ENCODE assay signal across 7 mouse cellular contexts in the genomic region with DNA sequence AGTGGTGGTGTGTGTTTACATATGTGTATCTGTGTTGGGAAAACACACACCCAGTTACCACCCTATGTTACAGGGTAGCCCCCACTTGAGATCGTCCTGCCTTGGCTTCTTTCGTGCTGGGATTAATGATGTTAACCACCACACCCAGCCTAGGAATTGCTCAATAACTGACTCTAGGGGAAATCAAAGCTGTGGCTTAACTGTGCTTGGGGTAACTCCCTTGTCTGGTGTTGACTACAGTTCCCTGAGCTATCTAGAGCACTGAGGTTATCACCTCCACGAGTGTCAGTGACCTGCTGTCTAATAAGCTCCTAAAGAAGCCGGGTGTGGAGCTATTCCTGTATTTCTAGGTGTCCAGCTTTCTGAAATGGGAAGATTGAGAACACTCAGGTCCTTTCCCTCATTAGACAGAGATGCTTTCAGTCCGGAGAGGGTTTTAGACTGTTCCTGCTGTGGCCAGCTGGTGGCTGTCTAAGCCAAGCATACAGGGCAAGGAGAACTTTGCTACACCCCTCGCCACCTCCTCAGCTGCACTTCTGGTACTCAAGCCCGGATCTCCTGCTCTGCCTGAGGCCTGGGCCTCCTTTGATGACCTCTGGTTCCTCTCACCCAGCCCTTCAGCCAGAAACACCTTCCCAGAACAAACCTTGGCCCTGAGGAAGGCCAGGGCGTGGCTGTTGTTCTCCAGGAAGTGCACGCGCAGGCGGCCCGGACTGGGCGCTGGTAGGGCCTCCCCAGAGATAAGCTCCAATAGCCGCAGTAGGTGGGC. TPM values are rescaled to one million over a fixed set of nuclear protein-coding genes. Genes with fewer than 3 reads are reported as not detected.
DNase-seq lines count a peak whose midpoint lies in the region; ATAC-seq and TF ChIP-seq lines count a peak whose summit lies in the region.

No protein-coding gene starts in this region.

- TF ChIP-seq POLR2A in bone marrow macrophage, adult 2 months (IDR thresholded peaks at IDR 0.05; ENCODE audit: borderline replicate concordance, low read depth, low read length) = no peak

- H3K4me1 ChIP-seq in bone marrow macrophage, adult 2 months (ENCODE audit: control insufficient read depth, insufficient read depth, low read length) = peaks cover 2% of the 10 kb centered on the region; the same call in 1 of the 2 replicates

- intact Hi-C loops in heart, postnatal 25 days (cut with DNase I) = loop anchor here (1.0 to 5.0 kb wide), 3 partner anchors 86 to 198 kb away; no protein-coding TSS in a partner anchor

- no peak overlapping the region for H3K27ac ChIP-seq in bone marrow macrophage, adult 2 months (ENCODE audit: insufficient read depth, low read depth, low read length)

- DNase-seq in retina, embryonic 14.5 days (ENCODE audit: low spot score) = peak; percentile 27
- DNase-seq in retina, postnatal 1 day = no peak
- DNase-seq in heart, postnatal 25 days (ENCODE audit: low spot score) = peak; percentile 43
- DNase-seq in lung, postnatal 25 days (ENCODE audit: low spot score) = peak; percentile 72
- no peak for DNase-seq in cerebellum, adult 11-12 months

- TF ChIP-seq CTCF in bone marrow macrophage, adult 2 months (IDR thresholded peaks at IDR 0.05; ENCODE audit: low read depth, low read length) = 0 out of 2 replicates have a peak, but pooled peaks have one; percentile 27

- no peak overlapping the region for H3K4me3 ChIP-seq in bone marrow macrophage, adult 2 months (ENCODE audit: insufficient read depth, low read length)

- no peak for ATAC-seq in CD4-positive, CD25-positive, alpha-beta regulatory T cell, adult 4 months

RNA-seq across cellular contexts. Expression of a gene that starts 51.6 kb away (rescaled TPM):
- 1.3 and 1.4 TPM in 2 replicates for polyA plus RNA-seq in bone marrow macrophage, adult 2 months (2012; ENCODE audit: insufficient read depth, insufficient read length, missing spikeins)
- 1 to 10 TPM; 1.7 to 2.8 TPM for total RNA-seq in heart, postnatal 25 days (2021)
- 1 to 10 TPM; 1.3 to 2.2 TPM for polyA plus RNA-seq in CD4-positive, CD25-positive, alpha-beta regulatory T cell, adult 4 months (2017; shearing (Covaris generic))

RNA-seq across cellular contexts. Expression of a gene that starts 57.5 kb away (rescaled TPM):
- polyA plus RNA-seq in bone marrow macrophage, adult 2 months (2012; ENCODE audit: insufficient read depth, insufficient read length, missing spikeins) = 0.25 TPM in 1 of 2 replicates, not detected in the other
- total RNA-seq in heart, postnatal 25 days (2021) = under 1 TPM; 0.81 TPM
- polyA plus RNA-seq in CD4-positive, CD25-positive, alpha-beta regulatory T cell, adult 4 months (2017; shearing (Covaris generic)) = 1 to 10 TPM; 2.5 to 2.9 TPM

RNA-seq across cellular contexts. Expression of a gene that starts 57.5 kb away (rescaled TPM):
- polyA plus RNA-seq in bone marrow macrophage, adult 2 months (2012; ENCODE audit: insufficient read depth, insufficient read length, missing spikeins) = 2.4 and 2.8 TPM in 2 replicates
- 1 to 10 TPM; 7.1 to 9.1 TPM for total RNA-seq in heart, postnatal 25 days (2021)
- 10 to 100 TPM; 24.3 to 28.4 TPM for polyA plus RNA-seq in CD4-positive, CD25-positive, alpha-beta regulatory T cell, adult 4 months (2017; shearing (Covaris generic))

Comparison
In these comparisons a context has a peak if more than half of its experiments do, and no peak if none do; other contexts are left out.
1. DNase-seq: peak in retina, embryonic 14.5 days (single experiment), heart, postnatal 25 days (single experiment) and lung, postnatal 25 days (single experiment); none in retina, postnatal 1 day (single experiment) and cerebellum, adult 11-12 months (single experiment).